Mouse (Mus musculus) thymus, postnatal 10 days (tissue): Measurements from ENCODE around the gene Gys1.
"Not testable (repeated sequence)": the region's sequence is repeated elsewhere in the genome, so short reads cannot be mapped to it uniquely, and the experiment has no call there.

ENCODE experiments used
- DNase-seq, 2 experiments: peaks; one replicate each; pipeline ENCODE4 v3.0.0; 2021; ENCODE audit warnings: low spot score in 2 of 2

Gene Gys1

GRCm38 (mm10) chr7:45457204-45458060 lies 22.8 kb downstream of the Gys1 start:
- DNase-seq, result no peak

GRCm38 (mm10) chr7:45458748-45459563 lies 24.3 kb downstream of the Gys1 start:
- peak; percentile 76 to 89 for DNase-seq

GRCm38 (mm10) chr7:45459564-45460140 lies 25.0 kb downstream of the Gys1 start, which contains the start of gene Ftl1:
Ftl1 (minus strand) TSS chr7:45459884.
- peak; percentile 96 to 98 for DNase-seq

- DNase-seq, result no peak
These were observed 25.7 kb downstream of the Gys1 start for GRCm38 (mm10) chr7:45460377-45460776.

- DNase-seq, result no peak
These were observed 26.2 kb downstream of the Gys1 start for GRCm38 (mm10) chr7:45460860-45461314.

- no peak for DNase-seq
These were observed 26.7 kb downstream of the Gys1 start for GRCm38 (mm10) chr7:45461326-45461725.

- no peak for DNase-seq
These were observed 27.1 kb downstream of the Gys1 start for GRCm38 (mm10) chr7:45461781-45462180.

- no peak for DNase-seq
These were observed 27.7 kb downstream of the Gys1 start for GRCm38 (mm10) chr7:45462325-45462724.

GRCm38 (mm10) chr7:45462868-45463267 lies 28.2 kb downstream of the Gys1 start:
- DNase-seq, result not testable (repeated sequence)

- no peak for DNase-seq
These were observed 29.5 kb downstream of the Gys1 start for GRCm38 (mm10) chr7:45463987-45464778.

GRCm38 (mm10) chr7:45465112-45465511 lies 30.5 kb downstream of the Gys1 start:
- DNase-seq, result no peak

- DNase-seq, result no peak
These were observed 30.9 kb downstream of the Gys1 start for GRCm38 (mm10) chr7:45465549-45465948.

GRCm38 (mm10) chr7:45466283-45467089 lies 31.8 kb downstream of the Gys1 start, which contains the start of gene Bax:
Bax (minus strand) TSS chr7:45466898.
- peak; percentile 86 to 87 for DNase-seq

GRCm38 (mm10) chr7:45467090-45467670 lies 32.5 kb downstream of the Gys1 start:
- no peak for DNase-seq

GRCm38 (mm10) chr7:45470869-45471268 lies 36.2 kb downstream of the Gys1 start:
- peak; percentile 37 to 77 for DNase-seq

GRCm38 (mm10) chr7:45475291-45475969 lies 40.8 kb downstream of the Gys1 start:
- DNase-seq, result no peak

- no peak for DNase-seq
These were observed 41.8 kb downstream of the Gys1 start for GRCm38 (mm10) chr7:45476453-45476852.

- DNase-seq, result peak; percentile 29 to 63
These were observed 42.4 kb downstream of the Gys1 start for GRCm38 (mm10) chr7:45477003-45477402.

- DNase-seq, result no peak
These were observed 44.1 kb downstream of the Gys1 start for GRCm38 (mm10) chr7:45478774-45479173.
